Mouse (Mus musculus): ENCODE data around the gene Kcnk5.

DNA sequence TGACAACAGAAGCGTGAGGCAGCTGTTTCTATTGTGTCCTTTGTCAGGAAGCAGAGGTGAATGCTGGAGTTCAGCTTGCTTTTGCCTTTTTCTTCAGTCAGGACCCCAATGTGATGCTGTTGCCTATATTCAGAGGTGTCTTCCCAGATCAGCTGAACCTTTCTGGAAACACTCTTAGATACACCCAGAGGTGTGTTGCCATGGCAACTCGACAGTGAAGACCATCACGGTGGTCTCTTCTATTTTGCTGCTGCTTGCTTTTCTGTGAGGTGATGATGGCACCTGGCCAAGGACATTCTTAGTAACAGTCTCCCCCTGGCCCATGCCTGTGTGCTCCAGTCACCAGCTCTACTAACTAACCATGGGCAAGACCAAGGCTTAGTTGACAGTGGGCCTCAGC, 9.8 kb downstream of the Kcnk5 start:
- TF ChIP-seq CTCF (IDR thresholded peaks at IDR 0.05) (no peak), EP300 (IDR thresholded peaks at IDR 0.05) (no peak)
